In genomic region chr11:102029304-102029703, GRCm38 (mm10) we compare ENCODE assay signal across 24 mouse cellular contexts. TPM values are rescaled to one million over a fixed set of nuclear protein-coding genes. Genes with fewer than 3 reads are reported as not detected.
A peak's percentile ranks its signal among the peaks of the same experiment; 100 is the strongest.
DNase-seq lines count a peak whose midpoint lies in the region; ATAC-seq and TF ChIP-seq lines count a peak whose summit lies in the region.
"Had no signal": no experiment of that assay in that cellular context is flagged by ENCODE, and none has a peak within 500 bp of the region (broad histone marks: within the 10 kb centered on the region; RNA-seq: fewer than 3 reads in every experiment).

No protein-coding gene starts in this region.

- peak; percentile 50; the same call in 1 of the 2 replicates for ATAC-seq in liver, embryonic 12.5 days
- ATAC-seq in liver, postnatal 0 days: no peak
- peak; percentile 34; the same call in 1 of the 2 replicates for ATAC-seq in liver, embryonic 13.5 days (ENCODE audit: low read depth)
- ATAC-seq in hindbrain, postnatal 0 days: no peak
- ATAC-seq: forebrain, embryonic 15.5 days; intestine, postnatal 0 days had no signal

- no peak for TF ChIP-seq CTCF in cerebellum, adult 2 months (IDR thresholded peaks at IDR 0.05; ENCODE audit: borderline replicate concordance, insufficient read depth, low read depth, low read length)
- TF ChIP-seq CTCF in liver, postnatal 0 days (IDR thresholded peaks at IDR 0.05; ENCODE audit: low read depth): no peak
- TF ChIP-seq CTCF in hindbrain, postnatal 0 days (IDR thresholded peaks at IDR 0.05; ENCODE audit: low read depth): no peak

- H3K27me3 ChIP-seq in cerebellum, adult 2 months (ENCODE audit: control insufficient read depth, insufficient read depth, low read length): no peaks in the 10 kb centered on the region
- H3K27me3 ChIP-seq in liver, embryonic 12.5 days (replicated peaks): peaks cover 48% of the 10 kb centered on the region
- peaks cover 24% of the 10 kb centered on the region for H3K27me3 ChIP-seq in liver, postnatal 0 days (ENCODE audit: insufficient read depth, low read length)
- peaks cover 45% of the 10 kb centered on the region for H3K27me3 ChIP-seq in liver, embryonic 13.5 days
- no peaks in the 10 kb centered on the region for H3K27me3 ChIP-seq in hindbrain, postnatal 0 days (ENCODE audit: insufficient read depth, low read length)
- H3K27me3 ChIP-seq: forebrain, embryonic 15.5 days; heart, embryonic 15.5 days had no signal

- no peaks in the 10 kb centered on the region for H3K36me3 ChIP-seq in liver, embryonic 12.5 days
- H3K36me3 ChIP-seq in liver, postnatal 0 days (replicated peaks; ENCODE audit: insufficient read depth, low read length): no peaks in the 10 kb centered on the region
- H3K36me3 ChIP-seq in liver, embryonic 13.5 days: no peaks in the 10 kb centered on the region
- no peaks in the 10 kb centered on the region for H3K36me3 ChIP-seq in hindbrain, postnatal 0 days (ENCODE audit: insufficient read depth, low read length)
- H3K36me3 ChIP-seq: embryonic facial prominence, embryonic 12.5 days; forebrain, embryonic 15.5 days; heart, embryonic 15.5 days had no signal

- peak overlapping the region; percentile 63; the same call in 1 of the 2 replicates for H3K27ac ChIP-seq in cerebellum, adult 2 months (ENCODE audit: insufficient read depth, low read length)
- H3K27ac ChIP-seq in liver, embryonic 12.5 days: no peak overlapping the region
- H3K27ac ChIP-seq in liver, postnatal 0 days (ENCODE audit: low read depth): no peak overlapping the region
- no peak overlapping the region for H3K27ac ChIP-seq in liver, embryonic 13.5 days
- H3K27ac ChIP-seq in hindbrain, postnatal 0 days: no peak overlapping the region
- H3K27ac ChIP-seq: embryonic facial prominence, embryonic 12.5 days; forebrain, embryonic 15.5 days; heart, adult 2 months; heart, embryonic 15.5 days; hindbrain, embryonic 14.5 days had no signal

- DNase-seq in cerebellum, adult 2 months: peak in 1 of 2 experiments; percentile 23
- no peak for DNase-seq in cerebellum, adult 18-20 months
- DNase-seq in cerebellum, postnatal 14 days: peak; percentile 13 to 27
- no peak for DNase-seq in cerebellum, postnatal 4 days (ENCODE audit: low spot score in 2 of 2)
- no peak for DNase-seq in liver, postnatal 0 days
- no peak for DNase-seq in liver, embryonic 13.5 days
- no peak for DNase-seq in hindbrain, postnatal 0 days (ENCODE audit: low spot score)
- DNase-seq: adrenal gland, adult 8-10 months; adrenal gland, postnatal 36 days; cerebellum, adult 11 months; gastrocnemius, postnatal 10 days; heart, adult 2 months; heart, postnatal 14 days had no signal

- H3K4me1 ChIP-seq in cerebellum, adult 2 months (ENCODE audit: control insufficient read depth, insufficient read depth, low read length): peaks cover 34% of the 10 kb centered on the region
- peaks cover 33% of the 10 kb centered on the region for H3K4me1 ChIP-seq in liver, embryonic 12.5 days
- H3K4me1 ChIP-seq in liver, postnatal 0 days (ENCODE audit: insufficient read depth): 0 out of 2 replicates have a peak, but pooled peaks cover 5% of the 10 kb centered on the region
- H3K4me1 ChIP-seq in liver, embryonic 13.5 days (replicated peaks): peaks cover 27% of the 10 kb centered on the region
- H3K4me1 ChIP-seq in hindbrain, postnatal 0 days (ENCODE audit: insufficient read depth, low read length): peaks cover 4% of the 10 kb centered on the region; the same call in 1 of the 2 replicates

- H3K9me3 ChIP-seq in liver, embryonic 12.5 days (replicated peaks): no peaks in the 10 kb centered on the region
- no peaks in the 10 kb centered on the region for H3K9me3 ChIP-seq in liver, postnatal 0 days (ENCODE audit: low read length)
- no peaks in the 10 kb centered on the region for H3K9me3 ChIP-seq in liver, embryonic 13.5 days (replicated peaks)
- no peaks in the 10 kb centered on the region for H3K9me3 ChIP-seq in hindbrain, postnatal 0 days (ENCODE audit: low read length)
- H3K9me3 ChIP-seq: embryonic facial prominence, embryonic 12.5 days; forebrain, embryonic 15.5 days; heart, embryonic 15.5 days had no signal

- TF ChIP-seq POLR2A in cerebellum, adult 2 months (IDR thresholded peaks at IDR 0.05; ENCODE audit: borderline replicate concordance, insufficient read depth, low read length): no peak

- no peak overlapping the region for H3K4me3 ChIP-seq in cerebellum, adult 2 months (replicated peaks; ENCODE audit: insufficient read depth, low read depth, low read length)
- no peak overlapping the region for H3K4me3 ChIP-seq in liver, embryonic 12.5 days
- H3K4me3 ChIP-seq in liver, postnatal 0 days (ENCODE audit: low read depth, low read length): no peak overlapping the region
- H3K4me3 ChIP-seq in liver, embryonic 13.5 days (replicated peaks): no peak overlapping the region
- no peak overlapping the region for H3K4me3 ChIP-seq in hindbrain, postnatal 0 days (ENCODE audit: low read length)
- H3K4me3 ChIP-seq: embryonic facial prominence, embryonic 12.5 days; forebrain, embryonic 15.5 days; heart, adult 2 months; heart, embryonic 15.5 days had no signal

- TF ChIP-seq EP300 in liver, postnatal 0 days (IDR thresholded peaks at IDR 0.05; ENCODE audit: low read depth): no peak

- H3K4me2 ChIP-seq in liver, embryonic 12.5 days: no peak overlapping the region
- H3K4me2 ChIP-seq in liver, postnatal 0 days (ENCODE audit: low read depth, low read length): no peak overlapping the region
- no peak overlapping the region; the same call in 1 of the 2 replicates for H3K4me2 ChIP-seq in liver, embryonic 13.5 days
- H3K4me2 ChIP-seq in hindbrain, postnatal 0 days (ENCODE audit: low read depth, low read length): no peak overlapping the region
- H3K4me2 ChIP-seq: embryonic facial prominence, embryonic 12.5 days; forebrain, embryonic 15.5 days; heart, embryonic 11.5 days; heart, embryonic 15.5 days; hindbrain, embryonic 14.5 days had no signal

- H3K9ac ChIP-seq in liver, embryonic 12.5 days: no peak overlapping the region
- H3K9ac ChIP-seq in liver, postnatal 0 days (replicated peaks): no peak overlapping the region
- H3K9ac ChIP-seq in liver, embryonic 13.5 days: no peak overlapping the region
- no peak overlapping the region for H3K9ac ChIP-seq in hindbrain, postnatal 0 days (replicated peaks; ENCODE audit: low read length)
- H3K9ac ChIP-seq: embryonic facial prominence, embryonic 12.5 days; forebrain, embryonic 15.5 days; heart, embryonic 15.5 days; hindbrain, embryonic 14.5 days had no signal

- WGBS in cerebellum, adult 2 months: 70% methylated on average over 4 of the region's 4 CpGs
- WGBS in liver, embryonic 12.5 days (ENCODE audit: insufficient replicate concordance): 24% methylated on average over 4 of the region's 4 CpGs
- WGBS in liver, postnatal 0 days (ENCODE audit: insufficient replicate concordance): 58% methylated on average over 4 of the region's 4 CpGs
- WGBS in liver, embryonic 13.5 days (ENCODE audit: insufficient replicate concordance): 30% methylated on average over 4 of the region's 4 CpGs
- WGBS in hindbrain, postnatal 0 days: 83% methylated on average over 4 of the region's 4 CpGs

RNA-seq across cellular contexts. Expression of gene Mpp3, which starts 1.0 kb away (rescaled TPM):
- polyA plus RNA-seq in cerebellum, adult 2 months (2012; rRNA removed): 158 and 185 TPM in 2 replicates
- 0.66 and 0.85 TPM in 2 replicates for polyA plus RNA-seq in liver, embryonic 12.5 days (2016; fragmentation: Nextera tagmentation; extraction: Ambion mirVana)
- polyA plus RNA-seq in liver, postnatal 0 days (2015; fragmentation: Nextera tagmentation; extraction: Ambion mirVana): 0.56 and 0.72 TPM in 2 replicates
- polyA plus RNA-seq in liver, embryonic 13.5 days (2015; fragmentation: Nextera tagmentation; extraction: Ambion mirVana): 0.24 and 0.36 TPM in 2 replicates
- 73.5 and 81.3 TPM in 2 replicates for total RNA-seq in hindbrain, postnatal 0 days (2014; rRNA removed)
- 53.8 and 54.1 TPM in 2 replicates for polyA plus RNA-seq in hindbrain, postnatal 0 days (2015; fragmentation: Nextera tagmentation; extraction: Ambion mirVana)

RNA-seq across cellular contexts. Expression of gene Cd300lg, which starts 12.0 kb away (rescaled TPM):
- polyA plus RNA-seq in cerebellum, adult 2 months (2012; rRNA removed): 0.38 and 0.63 TPM in 2 replicates
- polyA plus RNA-seq in liver, embryonic 12.5 days (2016; fragmentation: Nextera tagmentation; extraction: Ambion mirVana): 0.50 and 0.51 TPM in 2 replicates
- 1.8 and 2.3 TPM in 2 replicates for polyA plus RNA-seq in liver, postnatal 0 days (2015; fragmentation: Nextera tagmentation; extraction: Ambion mirVana)
- polyA plus RNA-seq in liver, embryonic 13.5 days (2015; fragmentation: Nextera tagmentation; extraction: Ambion mirVana): 0.51 and 0.63 TPM in 2 replicates
- total RNA-seq in hindbrain, postnatal 0 days (2014; rRNA removed): 0.05 and 0.29 TPM in 2 replicates
- 0.19 and 0.40 TPM in 2 replicates for polyA plus RNA-seq in hindbrain, postnatal 0 days (2015; fragmentation: Nextera tagmentation; extraction: Ambion mirVana)
- total RNA-seq: hematopoietic stem cell, adult 5-6 weeks had no signal
- polyA plus RNA-seq: C2C12 had no signal

RNA-seq across cellular contexts. Expression of gene Dusp3, which starts 42.5 kb away (rescaled TPM):
- 86.0 and 98.5 TPM in 2 replicates for polyA plus RNA-seq in cerebellum, adult 2 months (2012; rRNA removed)
- polyA plus RNA-seq in liver, embryonic 12.5 days (2016; fragmentation: Nextera tagmentation; extraction: Ambion mirVana): 12.9 and 13.4 TPM in 2 replicates
- 18.4 and 22.7 TPM in 2 replicates for polyA plus RNA-seq in liver, postnatal 0 days (2015; fragmentation: Nextera tagmentation; extraction: Ambion mirVana)
- 9.8 and 11.2 TPM in 2 replicates for polyA plus RNA-seq in liver, embryonic 13.5 days (2015; fragmentation: Nextera tagmentation; extraction: Ambion mirVana)
- 52.0 and 80.7 TPM in 2 replicates for total RNA-seq in hindbrain, postnatal 0 days (2014; rRNA removed)
- 44.7 and 45.2 TPM in 2 replicates for polyA plus RNA-seq in hindbrain, postnatal 0 days (2015; fragmentation: Nextera tagmentation; extraction: Ambion mirVana)

RNA-seq across cellular contexts. Expression of gene Cfap97d1, which starts 45.2 kb away (rescaled TPM):
- not detected in 2 replicates for polyA plus RNA-seq in cerebellum, adult 2 months (2012; rRNA removed)
- polyA plus RNA-seq in liver, embryonic 12.5 days (2016; fragmentation: Nextera tagmentation; extraction: Ambion mirVana): not detected in 2 replicates
- 0.19 TPM in 1 of 2 replicates, not detected in the other for polyA plus RNA-seq in liver, postnatal 0 days (2015; fragmentation: Nextera tagmentation; extraction: Ambion mirVana)
- polyA plus RNA-seq in liver, embryonic 13.5 days (2015; fragmentation: Nextera tagmentation; extraction: Ambion mirVana): not detected in 2 replicates
- not detected in 2 replicates for total RNA-seq in hindbrain, postnatal 0 days (2014; rRNA removed)
- not detected in 2 replicates for polyA plus RNA-seq in hindbrain, postnatal 0 days (2015; fragmentation: Nextera tagmentation; extraction: Ambion mirVana)
- total RNA-seq: adrenal gland, adult 8-10 months; adrenal gland, postnatal 36 days; gastrocnemius, postnatal 10 days; heart, adult 2 months; heart, postnatal 14 days; hematopoietic stem cell, adult 5-6 weeks had no signal
- polyA plus RNA-seq: C2C12; cortical plate, adult 2 months; embryonic facial prominence, embryonic 12.5 days; forebrain, embryonic 11.5 days; forebrain, embryonic 15.5 days; heart, adult 2 months; heart, embryonic 11.5 days; heart, embryonic 15.5 days; hindbrain, embryonic 14.5 days; intestine, postnatal 0 days had no signal

RNA-seq across cellular contexts. Expression of gene Mpp2, which starts 59.0 kb away (rescaled TPM):
- polyA plus RNA-seq in cerebellum, adult 2 months (2012; rRNA removed): 50.3 and 55.3 TPM in 2 replicates
- polyA plus RNA-seq in liver, embryonic 12.5 days (2016; fragmentation: Nextera tagmentation; extraction: Ambion mirVana): 15.1 and 16.7 TPM in 2 replicates
- polyA plus RNA-seq in liver, postnatal 0 days (2015; fragmentation: Nextera tagmentation; extraction: Ambion mirVana): 3.9 and 4.4 TPM in 2 replicates
- polyA plus RNA-seq in liver, embryonic 13.5 days (2015; fragmentation: Nextera tagmentation; extraction: Ambion mirVana): 10.2 and 13.3 TPM in 2 replicates
- 49.0 and 49.9 TPM in 2 replicates for total RNA-seq in hindbrain, postnatal 0 days (2014; rRNA removed)
- polyA plus RNA-seq in hindbrain, postnatal 0 days (2015; fragmentation: Nextera tagmentation; extraction: Ambion mirVana): 25.5 and 26.0 TPM in 2 replicates

Comparison
In these comparisons a context has a peak if more than half of its experiments do, and no peak if none do; other contexts are left out.
1. DNase-seq: peak in cerebellum, postnatal 14 days (2 of 2); none in cerebellum, adult 18-20 months (0 of 2), cerebellum, postnatal 4 days (0 of 2), liver, postnatal 0 days (single experiment), liver, embryonic 13.5 days (single experiment) and hindbrain, postnatal 0 days (single experiment).
2. ATAC-seq: peak in liver, embryonic 12.5 days (single experiment) and liver, embryonic 13.5 days (single experiment); none in liver, postnatal 0 days (single experiment) and hindbrain, postnatal 0 days (single experiment).
3. RNA of gene Mpp3, which starts 1.0 kb away (polyA plus RNA-seq): 158 to 185 TPM in cerebellum, adult 2 months and 53.8 to 54.1 TPM in hindbrain, postnatal 0 days; 0.56 to 0.72 TPM in liver, postnatal 0 days, 0.66 to 0.85 TPM in liver, embryonic 12.5 days and 0.24 to 0.36 TPM in liver, embryonic 13.5 days; every median in the first group is over 10 times any median in the second.